Mouse (Mus musculus) adrenal gland, adult 18-20 months (tissue): Measurements from ENCODE around the gene Baiap2l2. TPM values are rescaled to one million over a fixed set of nuclear protein-coding genes. Genes with fewer than 3 reads are reported as not detected.
"Not testable (repeated sequence)": the region's sequence is repeated elsewhere in the genome, so short reads cannot be mapped to it uniquely, and the experiment has no call there.

ENCODE experiments used
- DNase-seq, 2 experiments: peaks; one replicate each; pipeline ENCODE4 v3.0.0; 2021 to 2022; ENCODE audit warnings: low spot score in 2 of 2
- total RNA-seq, 2 experiments: library from RNA; stranded (reverse); gene quantifications; 1 replicate in 1 of 2; 2 replicates in 1 of 2; pipeline ENCODE4 v1.2.3; 2021

Gene Baiap2l2
- total RNA-seq, 2 experiments from 2014 or later, result 0.13 to 0.93 TPM

DNA sequence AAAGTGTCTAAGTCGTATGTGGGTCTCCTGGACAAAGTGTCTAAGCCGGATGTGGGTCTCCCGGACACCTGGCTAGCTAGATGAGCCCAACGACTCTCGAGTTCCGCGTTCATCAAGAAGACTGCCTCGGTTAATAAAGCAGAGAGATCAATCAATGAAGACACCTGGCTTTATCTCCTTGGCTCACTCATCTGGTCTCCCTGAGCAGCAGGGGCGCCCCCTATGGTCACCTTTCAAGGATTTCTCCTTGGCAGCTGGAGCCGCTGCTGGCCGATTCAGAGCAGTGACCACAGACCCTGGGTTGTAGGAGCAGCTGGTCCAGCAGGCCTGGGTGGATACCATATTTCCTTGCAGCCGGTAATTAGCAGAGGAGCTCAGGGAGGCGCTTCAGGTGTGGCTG, 23.0 kb downstream of the Baiap2l2 start:
- peak in 1 of 2 experiments; percentile 47 for DNase-seq

DNA sequence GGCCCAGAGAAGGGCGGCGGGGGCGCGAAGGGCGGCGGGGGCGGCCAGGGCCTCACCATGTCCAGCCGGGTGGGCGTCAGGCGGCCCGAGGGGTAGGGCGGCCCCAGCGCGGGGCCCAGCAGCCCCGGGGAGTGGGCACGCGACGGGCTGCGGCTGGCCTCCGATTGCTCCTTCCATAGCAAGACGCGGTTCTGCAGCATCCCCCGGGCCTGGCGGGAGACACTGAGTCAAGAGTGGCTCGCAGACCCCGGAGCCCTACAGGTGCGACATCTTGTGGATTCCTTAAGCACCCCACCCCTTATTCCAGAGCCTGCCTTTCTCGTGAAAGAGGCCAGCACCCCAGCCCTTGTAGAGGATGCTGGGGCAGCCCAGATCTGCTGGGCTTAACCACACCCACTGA, 23.6 kb downstream of the Baiap2l2 start:
- no peak for DNase-seq

DNA sequence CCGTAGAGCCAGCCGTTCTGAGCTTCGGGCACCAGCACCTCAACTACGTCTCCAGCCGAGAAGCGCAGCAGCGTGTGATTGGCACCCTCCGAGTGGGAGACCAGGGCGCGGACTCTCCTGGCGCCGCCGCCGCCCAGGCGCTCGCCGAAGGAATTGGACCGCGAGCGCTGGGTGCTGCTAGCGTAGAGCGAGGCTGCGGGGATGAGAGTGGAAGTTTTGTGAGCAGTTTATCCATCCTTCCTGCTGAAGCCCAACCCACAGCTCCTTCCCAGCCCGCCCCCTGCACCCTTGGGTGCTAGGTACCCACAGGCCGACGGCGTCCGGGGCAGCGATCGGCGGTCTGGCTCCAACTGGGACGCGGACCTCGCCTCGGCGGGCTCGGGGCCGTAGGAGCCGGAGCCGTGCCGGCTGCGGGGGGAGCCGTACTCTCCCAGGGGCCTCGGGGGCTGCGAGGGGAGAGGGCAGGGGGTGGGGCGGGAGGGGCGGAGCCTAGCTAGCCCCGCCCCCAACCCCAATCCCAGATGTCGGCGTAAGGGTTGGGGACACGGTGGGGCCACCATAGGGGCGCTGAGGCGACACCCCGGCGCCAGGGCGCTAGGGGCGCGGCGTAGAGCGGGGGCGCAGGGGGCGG, 24.1 kb downstream of the Baiap2l2 start:
- DNase-seq, result no peak

DNA sequence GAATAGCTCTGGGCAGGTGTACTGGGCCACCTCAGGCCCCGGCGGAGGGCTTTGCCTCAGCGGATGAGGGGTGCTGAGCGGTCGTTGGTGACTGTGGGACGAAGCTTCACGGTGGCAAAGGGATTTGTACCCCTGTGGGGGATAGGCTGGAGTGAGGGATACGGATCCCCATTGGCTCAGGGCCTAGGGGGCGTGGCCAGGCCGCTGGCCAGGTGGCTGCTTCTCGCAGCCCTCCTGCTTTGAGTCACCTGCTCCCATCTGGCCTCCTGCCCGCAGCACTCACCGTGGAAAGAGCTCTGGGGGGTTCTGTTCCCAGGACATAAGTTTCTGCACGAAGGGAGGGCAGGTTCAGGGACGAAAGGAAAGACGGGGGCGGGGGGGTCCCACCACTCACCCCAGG, 26.8 kb downstream of the Baiap2l2 start:
- no peak for DNase-seq

DNA sequence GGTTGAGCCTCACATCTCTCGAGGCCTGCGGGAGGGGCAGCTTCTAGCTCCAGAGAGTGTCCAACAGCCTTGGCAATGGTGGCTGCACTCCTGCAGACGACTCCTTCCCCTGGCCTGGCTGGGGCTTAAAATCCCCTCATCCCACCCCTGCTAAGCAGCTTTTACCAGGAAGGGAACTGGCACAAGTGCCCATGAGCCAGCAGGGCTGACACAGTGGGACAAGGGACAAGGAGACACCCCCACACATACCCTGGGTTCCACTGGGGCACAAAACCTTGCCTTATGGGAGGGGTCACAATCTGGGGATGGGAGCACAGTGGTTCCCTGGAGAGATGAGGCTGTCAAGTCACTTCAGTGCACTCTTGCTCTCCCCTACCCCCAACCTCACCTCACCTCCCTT, 30.7 kb downstream of the Baiap2l2 start, which contains the start of gene Slc16a8:
Slc16a8 (minus strand) TSS at position 101 of the 400 bp plus-strand sequence.
- no peak for DNase-seq

DNA sequence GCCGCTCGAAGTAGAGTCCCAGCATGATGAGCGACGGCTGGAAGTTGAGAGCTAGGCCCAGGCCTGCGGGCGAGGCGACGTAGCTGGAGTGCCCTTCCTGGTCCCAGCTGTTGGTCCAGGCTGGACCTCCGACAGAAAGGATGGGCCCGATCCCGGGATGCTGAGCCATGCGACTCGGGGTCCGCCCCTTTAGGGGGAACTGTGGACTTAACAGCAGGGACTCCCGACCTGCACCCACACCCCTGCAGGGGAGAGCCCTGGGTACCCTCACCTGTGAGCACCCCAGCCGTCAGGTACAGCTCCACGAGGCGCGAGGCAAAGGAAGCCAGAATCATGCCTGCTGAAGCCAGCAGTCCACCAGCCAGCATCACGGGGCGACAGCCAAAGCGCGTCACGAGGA, 32.8 kb downstream of the Baiap2l2 start:
- no peak for DNase-seq

DNA sequence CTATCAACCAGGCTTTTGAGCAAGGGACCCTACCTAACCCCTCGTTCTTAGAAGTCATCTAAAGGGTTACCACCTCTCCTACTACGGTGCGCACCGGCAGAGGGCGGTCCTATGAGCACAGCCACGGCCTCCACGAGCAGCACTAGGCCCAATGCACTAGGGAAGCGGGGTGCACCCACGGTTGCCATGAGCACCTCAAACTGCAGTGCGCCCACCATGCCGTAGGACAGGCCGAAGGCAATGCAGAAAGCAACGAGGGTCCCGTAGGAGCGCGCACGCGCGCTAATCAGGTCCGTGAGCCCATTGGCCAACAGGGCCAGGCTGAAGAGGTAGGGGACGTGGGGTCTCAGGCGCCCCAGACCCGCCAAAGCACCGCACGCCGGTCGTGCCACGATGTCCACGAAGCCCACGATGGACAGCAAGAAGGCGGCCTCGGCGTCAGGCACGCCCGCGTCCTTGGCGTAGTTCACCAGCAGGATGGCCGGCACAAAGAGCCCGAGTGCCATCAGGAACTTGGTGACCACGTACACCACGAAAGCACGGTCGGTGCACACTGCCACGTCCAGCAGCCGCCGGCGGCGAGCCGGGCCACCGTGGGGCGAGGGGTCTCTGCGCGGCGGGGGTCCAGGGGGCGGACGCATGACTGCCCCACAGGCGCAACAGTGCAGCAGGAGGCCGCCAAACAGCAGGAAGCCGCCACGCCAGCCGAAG, 33.4 kb downstream of the Baiap2l2 start:
- no peak for DNase-seq

DNA sequence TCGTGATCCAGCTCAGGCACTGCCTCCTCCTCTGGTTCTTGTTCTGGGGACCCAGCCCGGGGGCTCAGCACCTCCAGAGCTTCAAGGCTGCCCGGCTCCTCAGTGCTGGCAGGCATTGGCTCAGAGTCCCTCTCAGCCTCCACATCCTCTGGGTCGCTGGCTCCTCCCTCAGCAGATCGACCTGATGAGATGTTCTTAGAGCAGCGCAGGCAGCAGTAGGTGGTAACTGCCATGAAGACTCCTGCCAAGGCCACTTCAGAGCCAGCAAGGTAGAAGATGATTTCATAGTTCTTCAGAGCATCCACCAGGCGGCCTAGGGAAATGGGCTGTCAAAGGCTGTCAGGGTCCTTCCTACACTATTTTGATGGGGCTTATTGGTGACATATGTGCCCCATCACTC, 34.2 kb downstream of the Baiap2l2 start:
- DNase-seq, result no peak

DNA sequence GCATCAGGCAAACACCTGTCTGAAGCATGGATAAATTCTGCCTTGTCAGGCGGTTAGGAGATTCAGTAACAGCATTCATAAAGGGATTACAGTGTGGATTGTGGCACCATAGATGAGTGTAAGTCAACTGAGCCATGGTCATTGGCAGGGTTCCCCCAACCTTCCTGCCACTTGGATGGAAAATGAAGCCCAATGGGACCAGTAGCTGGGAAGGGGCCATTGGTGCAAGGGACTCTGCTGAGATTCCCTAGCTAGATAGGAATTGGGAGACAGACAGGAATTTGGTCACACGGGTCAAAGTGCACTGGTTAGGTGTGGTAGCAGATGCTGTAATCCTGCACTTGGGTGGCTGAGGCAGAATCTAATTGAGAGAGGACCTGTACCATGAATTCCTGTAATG, 35.1 kb downstream of the Baiap2l2 start:
- DNase-seq, result no peak

DNA sequence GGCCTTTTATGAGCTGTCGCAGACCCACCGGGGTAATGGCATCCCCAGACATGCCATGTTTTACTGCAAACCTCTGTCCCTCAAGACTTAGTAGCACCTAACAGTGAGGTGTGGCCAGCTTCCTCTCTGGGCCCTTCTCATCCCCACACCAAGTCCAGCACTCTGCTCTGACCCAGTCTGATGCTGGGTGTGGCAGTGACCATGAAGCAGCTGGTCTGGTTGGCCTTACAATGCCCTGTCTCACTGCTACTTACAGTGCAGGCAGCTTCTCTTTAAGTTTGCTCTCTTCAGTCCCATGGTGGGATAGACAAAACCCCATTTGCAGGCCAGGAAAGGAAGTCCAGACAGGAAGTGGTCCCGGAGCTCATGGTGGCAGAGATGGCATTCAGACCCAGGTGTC, 40.0 kb downstream of the Baiap2l2 start:
- DNase-seq, result no peak

DNA sequence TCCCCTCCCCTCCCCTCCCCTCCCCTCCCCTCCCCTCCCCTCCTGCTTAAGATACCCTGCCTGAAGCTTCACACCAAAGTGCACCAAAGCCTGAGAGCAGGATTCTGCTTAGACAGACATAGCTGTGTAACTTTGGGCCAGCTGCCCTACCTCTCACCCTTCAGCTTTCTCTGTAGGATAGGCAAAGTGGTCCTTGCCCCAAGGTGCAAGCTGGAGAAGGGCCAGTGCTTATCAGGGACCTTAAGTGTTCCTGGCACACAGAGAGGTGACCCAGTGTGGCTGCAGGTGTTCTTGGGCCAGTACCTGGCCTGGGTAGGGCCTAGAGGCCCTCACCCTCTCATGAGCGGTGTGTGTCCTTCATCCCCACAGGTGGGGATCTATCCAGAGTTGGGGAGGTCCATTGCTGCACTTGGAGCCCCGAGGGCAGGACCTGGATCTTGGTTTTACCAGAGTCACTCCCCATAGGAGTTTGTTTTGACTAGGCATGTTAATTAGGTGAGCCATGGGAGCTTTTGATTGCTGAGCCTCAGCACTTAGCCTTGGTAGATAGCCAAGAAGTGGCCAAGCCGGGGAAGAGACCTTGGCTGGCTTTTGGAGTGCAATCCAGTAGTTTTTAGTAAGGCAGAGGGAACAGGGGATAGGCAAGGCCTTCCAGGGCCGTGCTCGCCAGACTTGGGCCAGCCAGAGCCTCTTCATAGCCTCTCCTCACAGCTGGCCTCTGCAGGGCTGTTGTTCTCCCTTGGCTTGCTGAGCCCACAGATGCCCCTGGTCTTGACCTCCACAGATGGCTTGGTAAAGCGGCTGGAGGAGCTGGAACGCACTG, 41.1 kb downstream of the Baiap2l2 start:
- peak in 1 of 2 experiments; percentile 42 for DNase-seq

DNA sequence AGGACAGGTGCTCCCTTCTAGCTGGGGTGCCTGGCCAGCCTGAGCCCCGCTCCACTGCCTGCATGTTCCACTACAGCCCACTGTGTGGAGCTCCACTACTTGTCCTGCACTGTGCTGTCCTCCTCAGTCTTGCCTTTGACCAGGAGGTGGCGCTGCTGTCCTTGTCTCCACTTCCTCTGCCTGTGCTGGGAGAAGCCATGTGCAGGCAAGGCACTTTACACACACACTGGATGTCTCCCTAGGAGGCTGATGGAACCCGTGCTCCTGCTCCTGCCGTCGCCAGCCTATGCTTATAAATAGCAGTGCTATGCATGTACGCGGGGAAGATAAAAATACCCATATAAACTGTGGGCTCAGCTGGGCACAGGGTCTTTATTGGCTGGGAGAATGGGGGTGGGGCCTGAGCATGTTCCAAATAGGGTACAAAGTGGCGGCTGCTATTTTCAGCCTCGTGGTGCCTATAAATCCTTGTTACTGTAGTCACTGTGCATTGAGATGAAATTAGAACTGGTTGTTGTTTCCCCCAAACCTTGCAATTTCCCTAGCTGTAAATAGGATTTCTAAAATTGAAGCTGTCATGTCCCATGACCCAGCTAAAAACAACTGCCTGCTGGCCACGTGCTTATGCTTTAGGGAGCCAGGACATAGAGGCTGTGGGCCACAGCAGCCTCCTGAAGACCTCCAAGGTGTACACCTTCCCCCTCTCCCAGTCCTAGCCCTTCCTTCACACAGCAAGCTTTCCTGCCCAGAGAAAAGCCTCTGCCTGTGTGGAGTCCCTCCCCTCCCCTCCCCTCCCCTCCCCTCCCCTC, 41.9 kb downstream of the Baiap2l2 start:
- DNase-seq, result peak; percentile 92 to 95

DNA sequence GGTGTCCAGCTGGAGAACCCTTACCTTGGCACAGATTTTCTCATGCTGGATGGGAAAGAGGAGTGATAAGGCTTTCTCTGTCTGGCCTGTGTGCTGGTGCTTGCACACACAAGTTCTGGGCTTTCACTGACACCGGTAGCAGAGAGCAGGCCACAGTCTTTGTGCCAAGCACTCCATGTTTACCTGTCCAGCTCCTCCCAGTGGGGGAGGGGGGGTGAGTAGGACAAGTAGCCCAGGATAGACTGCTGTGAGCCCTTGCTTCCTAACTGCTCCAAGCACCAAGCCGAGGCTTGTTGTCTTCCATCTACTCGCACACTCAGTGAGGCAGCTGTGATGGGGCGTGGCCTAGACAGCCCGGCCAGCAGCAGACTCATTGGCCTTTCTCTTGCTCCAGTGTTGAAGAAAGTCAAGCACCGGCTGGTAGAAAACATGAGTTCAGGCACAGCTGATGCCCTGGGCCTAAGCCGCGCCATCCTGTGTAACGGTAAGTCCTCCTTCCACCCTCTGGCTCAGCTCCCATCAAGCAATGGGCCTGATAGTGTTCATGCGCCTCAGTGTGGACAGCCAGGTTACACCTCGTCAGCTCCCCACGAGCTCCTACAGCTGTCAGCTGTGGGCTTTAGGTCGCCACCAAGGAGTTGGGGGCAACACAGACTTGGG, 42.6 kb downstream of the Baiap2l2 start:
- no peak for DNase-seq

DNA sequence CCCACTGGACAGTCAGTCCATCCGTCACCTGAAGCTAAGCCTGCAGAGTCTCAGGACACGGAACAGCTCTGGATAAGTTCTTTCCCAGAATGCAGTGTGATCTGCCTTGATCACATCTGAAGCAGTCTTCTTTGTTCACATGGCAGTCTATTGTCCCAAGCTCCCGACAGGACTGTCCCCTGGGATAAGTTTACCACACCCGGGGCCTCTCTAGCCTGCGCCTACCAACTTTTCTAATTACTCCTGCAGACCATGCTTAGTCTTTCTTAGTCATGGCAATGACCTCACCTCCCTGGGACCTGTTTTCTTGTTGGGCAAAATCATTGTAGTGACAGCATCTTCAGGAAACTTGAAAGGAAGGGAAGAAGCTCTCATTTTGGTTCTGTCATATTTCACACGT, 47.3 kb downstream of the Baiap2l2 start:
- DNase-seq, result no peak

DNA sequence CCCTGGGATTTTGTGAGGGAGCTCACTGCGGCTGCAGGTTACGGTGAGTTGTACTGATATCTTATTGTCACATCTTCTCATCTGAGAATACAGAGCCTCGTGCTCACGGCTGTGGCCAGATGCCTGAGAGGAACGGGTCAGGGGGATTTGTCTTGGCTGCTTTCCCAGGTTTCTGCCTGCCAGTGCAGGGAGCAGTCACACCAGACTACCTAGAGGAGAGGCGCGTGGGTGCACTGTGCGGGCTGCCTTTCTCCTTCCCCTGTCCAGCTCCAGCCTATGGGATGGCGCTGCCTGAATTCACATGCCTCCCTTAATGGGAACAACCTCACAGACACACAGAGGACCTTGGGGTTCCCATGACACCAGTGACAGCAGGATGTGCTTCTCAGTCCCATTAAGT, 50.1 kb downstream of the Baiap2l2 start:
- no peak for DNase-seq

DNA sequence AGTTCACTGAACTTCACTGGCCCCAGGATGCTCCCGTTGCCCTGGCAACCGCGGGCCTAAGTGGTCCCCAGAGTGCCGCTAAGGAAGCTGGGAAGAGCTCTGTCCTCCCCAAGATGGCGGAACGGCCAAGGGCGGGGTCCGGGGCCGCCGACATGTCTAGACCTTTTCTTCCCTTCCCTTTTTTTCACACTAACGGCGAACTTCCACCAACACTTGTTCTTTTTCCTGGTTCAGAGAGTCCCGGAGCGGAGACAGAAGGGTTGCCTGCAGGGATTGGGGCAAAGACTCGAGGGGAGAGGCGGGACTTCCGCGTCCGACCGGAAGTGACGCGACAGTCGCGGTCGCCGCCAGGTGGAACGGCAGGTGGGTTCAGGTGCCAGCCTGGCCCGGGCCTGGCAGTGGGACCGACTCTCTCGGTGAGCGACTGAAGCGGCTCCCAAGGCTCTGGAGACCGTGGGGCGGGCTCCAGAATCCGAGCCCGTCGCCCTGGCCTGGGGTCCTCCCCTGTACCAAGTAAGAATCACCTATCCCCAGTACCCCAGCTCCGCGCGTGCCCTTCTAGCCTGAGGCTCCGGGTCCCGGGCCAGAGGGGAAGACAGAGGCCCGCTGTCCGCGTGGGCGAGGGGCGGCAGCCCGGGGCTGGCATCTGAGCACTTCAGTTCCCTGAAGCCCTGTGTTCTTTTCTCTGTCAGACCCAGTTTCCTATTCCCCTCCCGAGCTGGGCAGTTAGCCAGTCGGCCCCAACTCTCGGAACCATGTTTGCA, 56.1 kb downstream of the Baiap2l2 start, which contains the start of the genes Pick1 and Gm49486:
Pick1 (plus strand) TSS at position 116 of the 764 bp plus-strand sequence.
Gm49486 (plus strand) TSS at position 334 of the 764 bp plus-strand sequence.
- DNase-seq, result peak; percentile 83 to 84

DNA sequence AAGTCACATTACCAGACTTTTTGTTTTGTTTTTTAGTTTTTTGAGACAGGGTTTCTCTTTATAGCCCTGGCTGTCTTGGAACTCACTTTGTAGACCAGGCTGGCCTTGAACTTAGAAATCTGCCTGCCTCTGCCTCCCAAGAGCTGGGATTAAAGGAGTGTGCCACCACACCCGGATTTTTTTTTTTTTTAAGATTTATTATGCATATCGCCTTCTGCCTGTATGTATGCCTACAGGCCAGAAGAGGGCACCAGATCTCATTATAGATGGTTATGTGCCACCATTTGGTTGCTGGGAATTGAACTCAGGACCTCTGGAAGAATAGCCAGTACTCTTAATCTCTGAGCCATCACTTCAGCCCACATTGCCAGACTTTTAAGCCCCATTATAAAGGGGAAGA, 59.6 kb downstream of the Baiap2l2 start:
- DNase-seq, result not testable (repeated sequence)

DNA sequence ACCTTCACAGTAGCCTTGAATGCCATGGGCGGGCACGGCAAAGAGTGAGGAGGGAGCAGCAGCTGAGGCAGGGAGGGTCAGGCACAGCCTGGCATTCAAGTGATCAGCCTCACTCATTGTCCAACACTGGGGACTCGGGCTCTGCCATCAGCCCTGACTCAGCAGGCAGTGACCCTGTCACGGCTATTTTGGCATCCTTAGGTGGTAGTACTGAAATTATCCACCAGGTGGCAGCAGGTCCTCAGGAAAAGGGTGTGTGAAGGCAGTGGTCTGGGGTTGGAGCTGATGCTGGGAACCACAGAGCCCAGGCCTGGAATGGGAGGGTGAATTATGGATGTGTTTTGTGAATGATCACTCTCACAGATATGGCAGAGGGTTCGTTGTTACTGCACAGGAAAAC, 60.7 kb downstream of the Baiap2l2 start:
- DNase-seq, result peak; percentile 87 to 90

DNA sequence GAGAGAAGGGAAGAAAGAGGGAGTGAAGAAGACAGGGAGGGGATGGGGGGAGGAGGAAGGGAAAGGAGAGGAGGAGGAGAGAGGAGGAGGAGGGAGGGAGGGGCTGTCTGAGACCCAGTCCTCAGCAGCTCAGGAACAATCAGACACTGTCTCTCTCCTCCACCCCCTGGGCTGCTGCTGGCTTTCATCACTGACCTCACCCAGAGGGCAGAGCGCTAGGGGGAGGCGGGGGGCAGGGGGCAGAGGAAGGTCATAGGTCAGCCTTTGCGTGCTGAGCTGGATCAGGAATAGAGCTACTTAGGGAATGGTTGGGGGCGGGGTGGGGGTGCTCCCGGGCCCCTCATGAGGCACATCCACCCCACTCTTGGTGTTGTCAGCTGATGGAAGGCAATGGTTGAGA, 61.7 kb downstream of the Baiap2l2 start:
- DNase-seq, result no peak

DNA sequence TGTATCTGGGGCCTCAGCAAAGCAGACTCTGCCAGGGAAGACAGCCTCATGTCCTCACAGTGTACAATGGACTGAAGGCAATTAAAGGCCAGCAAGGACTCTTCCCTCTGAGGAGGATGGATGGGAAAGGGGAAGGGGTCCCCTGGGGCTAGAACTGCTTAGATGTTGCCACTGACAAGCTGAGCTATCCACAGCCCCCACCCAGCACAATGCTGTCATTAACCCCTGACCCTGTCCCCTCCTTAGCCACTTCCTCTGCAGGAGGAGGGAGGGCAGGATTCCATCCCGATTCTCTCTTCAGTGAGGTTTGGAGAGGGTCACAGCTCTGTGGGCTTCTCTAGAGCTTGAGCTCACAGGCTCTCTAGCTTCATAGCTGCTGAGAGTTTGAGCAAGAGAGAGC, 65.8 kb downstream of the Baiap2l2 start:
- no peak for DNase-seq
